Mouse (Mus musculus): Measurements from ENCODE around the gene Naa15.
"Not testable (repeated sequence)": the region's sequence is repeated elsewhere in the genome, so short reads cannot be mapped to it uniquely, and the experiment has no call there.

The Naa15 gene

GRCm38 (mm10) chr3:51394881-51395280 is 20.1 kb upstream of the Naa15 start:
- no peak for DNase-seq (ENCODE audit: low spot score)

GRCm38 (mm10) chr3:51395461-51396145 is 19.3 kb upstream of the Naa15 start:
- DNase-seq (ENCODE audit: low spot score), result no peak

GRCm38 (mm10) chr3:51396219-51397068 is 18.5 kb upstream of the Naa15 start, which contains the start of gene Mgarp:
TSS of gene Mgarp (minus strand) at chr3:51396738.
- peak; percentile 91 for DNase-seq (ENCODE audit: low spot score)

GRCm38 (mm10) chr3:51397700-51398299 is 17.1 kb upstream of the Naa15 start:
- no peak for DNase-seq (ENCODE audit: low spot score)

- DNase-seq (ENCODE audit: low spot score), result no peak
Observed at GRCm38 (mm10) chr3:51398667-51399066, 16.3 kb upstream of the Naa15 start.

GRCm38 (mm10) chr3:51399531-51399930 is 15.4 kb upstream of the Naa15 start:
- no peak for DNase-seq (ENCODE audit: low spot score)

GRCm38 (mm10) chr3:51400682-51401081 is 14.3 kb upstream of the Naa15 start:
- no peak for DNase-seq (ENCODE audit: low spot score)

- DNase-seq (ENCODE audit: low spot score), result not testable (repeated sequence)
Observed at GRCm38 (mm10) chr3:51402054-51402453, 12.9 kb upstream of the Naa15 start.

GRCm38 (mm10) chr3:51402628-51403027 is 12.3 kb upstream of the Naa15 start:
- no peak for DNase-seq (ENCODE audit: low spot score)

- no peak for DNase-seq (ENCODE audit: low spot score)
Observed at GRCm38 (mm10) chr3:51407870-51408560, 6.9 kb upstream of the Naa15 start.

GRCm38 (mm10) chr3:51408561-51409183 is 6.3 kb upstream of the Naa15 start, which contains the start of gene Ndufc1:
TSS of gene Ndufc1 (minus strand) at chr3:51408988.
- peak; percentile 96 for DNase-seq (ENCODE audit: low spot score)

GRCm38 (mm10) chr3:51412457-51412856 is 2.5 kb upstream of the Naa15 start:
- no peak for DNase-seq (ENCODE audit: low spot score)

GRCm38 (mm10) chr3:51413276-51413675 is 1.7 kb upstream of the Naa15 start:
- no peak for DNase-seq (ENCODE audit: low spot score)

- DNase-seq (ENCODE audit: low spot score), result no peak
Observed at GRCm38 (mm10) chr3:51416073-51416363, 1.1 kb downstream of the Naa15 start.

- peak; percentile 53 for DNase-seq (ENCODE audit: low spot score)
Observed at GRCm38 (mm10) chr3:51416364-51417134, 1.6 kb downstream of the Naa15 start.

GRCm38 (mm10) chr3:51417135-51417458 is 2.1 kb downstream of the Naa15 start:
- DNase-seq (ENCODE audit: low spot score), result no peak

GRCm38 (mm10) chr3:51417485-51417884 is 2.5 kb downstream of the Naa15 start:
- no peak for DNase-seq (ENCODE audit: low spot score)

- no peak for DNase-seq (ENCODE audit: low spot score)
Observed at GRCm38 (mm10) chr3:51417966-51418365, 3.0 kb downstream of the Naa15 start.

- no peak for DNase-seq (ENCODE audit: low spot score)
Observed at GRCm38 (mm10) chr3:51421921-51422320, 7.0 kb downstream of the Naa15 start.

- no peak for DNase-seq (ENCODE audit: low spot score)
Observed at GRCm38 (mm10) chr3:51425394-51425793, 10.4 kb downstream of the Naa15 start.

- not testable (repeated sequence) for DNase-seq (ENCODE audit: low spot score)
Observed at GRCm38 (mm10) chr3:51434364-51434763, 19.4 kb downstream of the Naa15 start.

Measured in embryo, embryonic 10.5 days (tissue).